Mouse (Mus musculus): ENCODE data around the gene Cnmd. TPM values are rescaled to one million over a fixed set of nuclear protein-coding genes. Genes with fewer than 3 reads are reported as not detected.

The Cnmd gene
- polyA plus RNA-seq (2017; shearing (Covaris generic)) = not detected

GRCm38 (mm10) chr14:79662001-79662400 is at the start of gene Cnmd:
Gene Cnmd (minus strand): TSS chr14:79662170.

Other genes starting within 250 kb of the Cnmd start
- 2.1 TPM for gene Kbtbd7, start 235.7 kb downstream of the Cnmd start, polyA plus RNA-seq (2017; shearing (Covaris generic))
- gene Kbtbd6, start 210.3 kb downstream of the Cnmd start, polyA plus RNA-seq (2017; shearing (Covaris generic)) = 0.14 TPM
- gene Elf1, start 181.0 kb downstream of the Cnmd start, polyA plus RNA-seq (2017; shearing (Covaris generic)) = 198 TPM
- gene Wbp4, start 180.7 kb downstream of the Cnmd start, polyA plus RNA-seq (2017; shearing (Covaris generic)) = 36.8 TPM
- 133 TPM for gene Sugt1, start 74.5 kb downstream of the Cnmd start, polyA plus RNA-seq (2017; shearing (Covaris generic))
- gene Pcdh8, start 109.1 kb upstream of the Cnmd start, polyA plus RNA-seq (2017; shearing (Covaris generic)) = not detected

All from CD4-positive, CD25-positive, alpha-beta regulatory T cell, adult 9 weeks (primary cell).